Mouse (Mus musculus): Measurements from ENCODE around the gene Ankrd6. TPM values are rescaled to one million over a fixed set of nuclear protein-coding genes. Genes with fewer than 3 reads are reported as not detected.

Ankrd6 gene
- polyA plus RNA-seq, 1 experiment from 2014 or later: 20.1 TPM

GRCm38 (mm10) chr4:32889996-32890734, 60.5 kb downstream of the Ankrd6 start:
- H3K36me3 ChIP-seq: peaks cover 6% of the 10 kb centered on the region
- H3K4me3 ChIP-seq: no peak overlapping the region
- H3K4me2 ChIP-seq: no peak overlapping the region
- H3K9me3 ChIP-seq: peaks cover 20% of the 10 kb centered on the region
- no peak overlapping the region for H3K9ac ChIP-seq
- H3K4me1 ChIP-seq (replicated peaks): peaks cover 22% of the 10 kb centered on the region
- WGBS: 50% methylated on average over 10 of the region's 10 CpGs
- H3K27me3 ChIP-seq: peaks cover 20% of the 10 kb centered on the region
- peak overlapping the region; percentile 52 for H3K27ac ChIP-seq (replicated peaks)
- no peak for ATAC-seq (ENCODE audit: low read depth)

GRCm38 (mm10) chr4:32889246-32889645, 61.4 kb downstream of the Ankrd6 start:
- Histone ChIP-seq H3K4me2 (peak overlapping the region; percentile 21; the same call in 1 of the 2 replicates), H3K27me3 (peaks cover 20% of the 10 kb centered on the region), H3K9ac (no peak overlapping the region), H3K27ac (replicated peaks) (peak overlapping the region; percentile 52), H3K4me1 (replicated peaks) (peaks cover 31% of the 10 kb centered on the region), H3K9me3 (peaks cover 11% of the 10 kb centered on the region), H3K4me3 (no peak overlapping the region), H3K36me3 (no peaks in the 10 kb centered on the region)
- 54% methylated on average over 11 of the region's 11 CpGs for WGBS
- peak; percentile 54; the same call in 1 of the 2 replicates for ATAC-seq (ENCODE audit: low read depth)

GRCm38 (mm10) chr4:32886479-32886878, 64.2 kb downstream of the Ankrd6 start:
- Histone ChIP-seq H3K27me3 (peaks cover 35% of the 10 kb centered on the region), H3K9me3 (no peaks in the 10 kb centered on the region), H3K4me2 (no peak overlapping the region), H3K9ac (no peak overlapping the region), H3K4me3 (no peak overlapping the region), H3K36me3 (no peaks in the 10 kb centered on the region), H3K27ac (replicated peaks) (no peak overlapping the region), H3K4me1 (replicated peaks) (peaks cover 35% of the 10 kb centered on the region)
- 96% methylated on average over 3 of the region's 3 CpGs for WGBS
- no peak for ATAC-seq (ENCODE audit: low read depth)

- Histone ChIP-seq H3K27ac (replicated peaks) (no peak overlapping the region), H3K9me3 (no peaks in the 10 kb centered on the region), H3K36me3 (no peaks in the 10 kb centered on the region), H3K27me3 (peaks cover 45% of the 10 kb centered on the region), H3K4me2 (no peak overlapping the region), H3K4me1 (replicated peaks) (peaks cover 20% of the 10 kb centered on the region), H3K9ac (no peak overlapping the region), H3K4me3 (no peak overlapping the region)
- 19% methylated on average over 9 of the region's 9 CpGs for WGBS
- peak; percentile 34; the same call in 1 of the 2 replicates for ATAC-seq (ENCODE audit: low read depth)
Measured at GRCm38 (mm10) chr4:32884599-32884998, 66.0 kb downstream of the Ankrd6 start.

GRCm38 (mm10) chr4:32881001-32881400, 69.6 kb downstream of the Ankrd6 start:
- no peak for ATAC-seq (ENCODE audit: low read depth)
- peaks cover 12% of the 10 kb centered on the region for H3K4me1 ChIP-seq (replicated peaks)
- no peak overlapping the region for H3K9ac ChIP-seq
- H3K36me3 ChIP-seq: no peaks in the 10 kb centered on the region
- no peak overlapping the region for H3K4me3 ChIP-seq
- WGBS: 81% methylated on average over 4 of the region's 4 CpGs
- no peak overlapping the region for H3K4me2 ChIP-seq
- H3K27ac ChIP-seq (replicated peaks): no peak overlapping the region
- H3K27me3 ChIP-seq: peaks cover 31% of the 10 kb centered on the region
- no peaks in the 10 kb centered on the region for H3K9me3 ChIP-seq

GRCm38 (mm10) chr4:32874669-32875068, 76.0 kb downstream of the Ankrd6 start:
- H3K27ac ChIP-seq (replicated peaks): no peak overlapping the region
- no peaks in the 10 kb centered on the region for H3K4me1 ChIP-seq (replicated peaks)
- no peak overlapping the region for H3K4me2 ChIP-seq
- no peak overlapping the region for H3K9ac ChIP-seq
- H3K9me3 ChIP-seq: no peaks in the 10 kb centered on the region
- no peak overlapping the region for H3K4me3 ChIP-seq
- no peak for ATAC-seq (ENCODE audit: low read depth)
- H3K27me3 ChIP-seq: no peaks in the 10 kb centered on the region; the same call in 1 of the 2 replicates
- H3K36me3 ChIP-seq: no peaks in the 10 kb centered on the region
- 83% methylated on average over 4 of the region's 4 CpGs for WGBS

GRCm38 (mm10) chr4:32872189-32872749, 78.4 kb downstream of the Ankrd6 start:
- Histone ChIP-seq H3K4me1 (replicated peaks) (no peaks in the 10 kb centered on the region), H3K27ac (replicated peaks) (no peak overlapping the region), H3K4me3 (no peak overlapping the region), H3K36me3 (no peaks in the 10 kb centered on the region), H3K27me3 (peaks cover 4% of the 10 kb centered on the region; the same call in 1 of the 2 replicates), H3K9me3 (no peaks in the 10 kb centered on the region), H3K4me2 (no peak overlapping the region), H3K9ac (no peak overlapping the region)
- 83% methylated on average over 8 of the region's 8 CpGs for WGBS
- ATAC-seq (ENCODE audit: low read depth): no peak

- ATAC-seq (ENCODE audit: low read depth): no peak
- peaks cover 8% of the 10 kb centered on the region; the same call in 1 of the 2 replicates for H3K27me3 ChIP-seq
- no peak overlapping the region for H3K4me2 ChIP-seq
- H3K36me3 ChIP-seq: no peaks in the 10 kb centered on the region
- no peaks in the 10 kb centered on the region for H3K9me3 ChIP-seq
- peaks cover 6% of the 10 kb centered on the region for H3K4me1 ChIP-seq (replicated peaks)
- no peak overlapping the region for H3K27ac ChIP-seq (replicated peaks)
- H3K9ac ChIP-seq: no peak overlapping the region
- 82% methylated on average over 9 of the region's 9 CpGs for WGBS
- no peak overlapping the region for H3K4me3 ChIP-seq
Measured at GRCm38 (mm10) chr4:32869370-32869769, 81.3 kb downstream of the Ankrd6 start.

- no peak overlapping the region for H3K9ac ChIP-seq
- no peaks in the 10 kb centered on the region for H3K9me3 ChIP-seq
- no peak overlapping the region for H3K4me2 ChIP-seq
- peaks cover 11% of the 10 kb centered on the region for H3K4me1 ChIP-seq (replicated peaks)
- no peaks in the 10 kb centered on the region for H3K36me3 ChIP-seq
- no peak overlapping the region for H3K4me3 ChIP-seq
- H3K27ac ChIP-seq (replicated peaks): no peak overlapping the region
- peaks cover 8% of the 10 kb centered on the region; the same call in 1 of the 2 replicates for H3K27me3 ChIP-seq
- ATAC-seq (ENCODE audit: low read depth): no peak
- WGBS: 59% methylated on average over 8 of the region's 8 CpGs
Measured at GRCm38 (mm10) chr4:32868858-32869257, 81.8 kb downstream of the Ankrd6 start.

- 84% methylated on average over 4 of the region's 4 CpGs for WGBS
- ATAC-seq (ENCODE audit: low read depth): no peak
- Histone ChIP-seq H3K9me3 (no peaks in the 10 kb centered on the region), H3K4me1 (replicated peaks) (peaks cover 15% of the 10 kb centered on the region), H3K27me3 (peaks cover 8% of the 10 kb centered on the region; the same call in 1 of the 2 replicates), H3K9ac (no peak overlapping the region), H3K27ac (replicated peaks) (no peak overlapping the region), H3K4me3 (no peak overlapping the region), H3K4me2 (no peak overlapping the region), H3K36me3 (no peaks in the 10 kb centered on the region)
Measured at GRCm38 (mm10) chr4:32868437-32868836, 82.2 kb downstream of the Ankrd6 start.

GRCm38 (mm10) chr4:32867460-32867859, 83.2 kb downstream of the Ankrd6 start:
- Histone ChIP-seq H3K4me3 (no peak overlapping the region), H3K4me2 (no peak overlapping the region), H3K4me1 (replicated peaks) (peaks cover 25% of the 10 kb centered on the region), H3K9me3 (no peaks in the 10 kb centered on the region), H3K27ac (replicated peaks) (no peak overlapping the region), H3K36me3 (no peaks in the 10 kb centered on the region), H3K27me3 (peaks cover 8% of the 10 kb centered on the region; the same call in 1 of the 2 replicates), H3K9ac (no peak overlapping the region)
- no peak for ATAC-seq (ENCODE audit: low read depth)
- WGBS: 93% methylated on average over 6 of the region's 6 CpGs

GRCm38 (mm10) chr4:32864867-32865242, 85.8 kb downstream of the Ankrd6 start:
- peak overlapping the region; percentile 81; the same call in 1 of the 2 replicates for H3K27ac ChIP-seq (replicated peaks)
- peak overlapping the region; percentile 63 for H3K4me2 ChIP-seq
- peaks cover 8% of the 10 kb centered on the region; the same call in 1 of the 2 replicates for H3K27me3 ChIP-seq
- H3K4me1 ChIP-seq (replicated peaks): peaks cover 51% of the 10 kb centered on the region
- peak overlapping the region; percentile 70 for H3K9ac ChIP-seq
- no peak overlapping the region for H3K4me3 ChIP-seq
- no peaks in the 10 kb centered on the region for H3K36me3 ChIP-seq
- H3K9me3 ChIP-seq: no peaks in the 10 kb centered on the region
- ATAC-seq (ENCODE audit: low read depth): no peak
- WGBS: 82% methylated on average over 6 of the region's 6 CpGs
